Mouse (Mus musculus) fat pad, adult 2 months (tissue): ENCODE measurements around the gene Myrf.

Experiments used
- DNase-seq: peaks from one replicate; pipeline ENCODE4 v3.0.0-alpha.2; 2011; ENCODE audit warnings: low read depth, low spot score; ENCODE audit errors: extremely low read depth

Gene Myrf

GRCm38 (mm10) chr19:10213796-10214471 is 26.6 kb downstream of the Myrf start:
- DNase-seq: no peak

GRCm38 (mm10) chr19:10210885-10211284 is 29.7 kb downstream of the Myrf start:
- no peak for DNase-seq

GRCm38 (mm10) chr19:10208851-10209250 is 31.7 kb downstream of the Myrf start:
- DNase-seq: no peak

- DNase-seq: no peak
Measured at GRCm38 (mm10) chr19:10205051-10205450, 35.5 kb downstream of the Myrf start.

- no peak for DNase-seq
Measured at GRCm38 (mm10) chr19:10204616-10205001, 35.9 kb downstream of the Myrf start.

GRCm38 (mm10) chr19:10203848-10204615 is 36.5 kb downstream of the Myrf start, which contains the start of the genes Tmem258 and Fen1:
Gene Tmem258, plus strand, starts transcription at chr19:10204014.
Gene Fen1, minus strand, starts transcription at chr19:10204169.
- no peak for DNase-seq

GRCm38 (mm10) chr19:10203146-10203847 is 37.3 kb downstream of the Myrf start:
- no peak for DNase-seq

- DNase-seq: no peak
Measured at GRCm38 (mm10) chr19:10198723-10199122, 41.8 kb downstream of the Myrf start.

- DNase-seq: no peak
Measured at GRCm38 (mm10) chr19:10198286-10198685, 42.3 kb downstream of the Myrf start.

- DNase-seq: no peak
Measured at GRCm38 (mm10) chr19:10197130-10197529, 43.4 kb downstream of the Myrf start.

GRCm38 (mm10) chr19:10195252-10195651 is 45.3 kb downstream of the Myrf start:
- no peak for DNase-seq

GRCm38 (mm10) chr19:10194337-10194736 is 46.2 kb downstream of the Myrf start:
- DNase-seq: no peak

GRCm38 (mm10) chr19:10191326-10191725 is 49.2 kb downstream of the Myrf start:
- DNase-seq: no peak

- DNase-seq: no peak
Measured at GRCm38 (mm10) chr19:10190796-10191195, 49.8 kb downstream of the Myrf start.

GRCm38 (mm10) chr19:10189940-10190339 is 50.6 kb downstream of the Myrf start:
- no peak for DNase-seq

- no peak for DNase-seq
Measured at GRCm38 (mm10) chr19:10189022-10189421, 51.5 kb downstream of the Myrf start.

GRCm38 (mm10) chr19:10188281-10188811 is 52.2 kb downstream of the Myrf start:
- DNase-seq: no peak

GRCm38 (mm10) chr19:10186569-10186968 is 54.0 kb downstream of the Myrf start:
- no peak for DNase-seq

- no peak for DNase-seq
Measured at GRCm38 (mm10) chr19:10185876-10186275, 54.7 kb downstream of the Myrf start.

GRCm38 (mm10) chr19:10184096-10184495 is 56.5 kb downstream of the Myrf start:
- DNase-seq: no peak

GRCm38 (mm10) chr19:10183299-10183983 is 57.1 kb downstream of the Myrf start:
- no peak for DNase-seq
